Mouse (Mus musculus): Measurements from ENCODE around the gene Serpinf2.

The Serpinf2 gene

GRCm38 (mm10) chr11:75439363-75439762, at the start of gene Serpinf2:
Gene Serpinf2 (minus strand): TSS chr11:75439591.
- no peak for DNase-seq (ENCODE audit: low spot score in 2 of 2)

GRCm38 (mm10) chr11:75487496-75487895, 48.1 kb upstream of the Serpinf2 start:
- no peak for DNase-seq (ENCODE audit: low spot score in 2 of 2)

- DNase-seq (ENCODE audit: low spot score in 2 of 2), result peak; percentile 95
Observed at GRCm38 (mm10) chr11:75486601-75487285, 47.4 kb upstream of the Serpinf2 start, which contains the start of gene Prpf8. Gene Prpf8 (plus strand): TSS chr11:75486816.

- no peak for DNase-seq (ENCODE audit: low spot score in 2 of 2)
Observed at GRCm38 (mm10) chr11:75486192-75486591, 46.8 kb upstream of the Serpinf2 start.

- no peak for DNase-seq (ENCODE audit: low spot score in 2 of 2)
Observed at GRCm38 (mm10) chr11:75473376-75473775, 34.0 kb upstream of the Serpinf2 start.

GRCm38 (mm10) chr11:75472469-75473081, 33.2 kb upstream of the Serpinf2 start:
- no peak for DNase-seq (ENCODE audit: low spot score in 2 of 2)

- no peak for DNase-seq (ENCODE audit: low spot score in 2 of 2)
Observed at GRCm38 (mm10) chr11:75470675-75471074, 31.3 kb upstream of the Serpinf2 start.

GRCm38 (mm10) chr11:75469261-75469660, 29.9 kb upstream of the Serpinf2 start:
- no peak for DNase-seq (ENCODE audit: low spot score in 2 of 2)

GRCm38 (mm10) chr11:75468410-75468809, 29.0 kb upstream of the Serpinf2 start:
- DNase-seq (ENCODE audit: low spot score in 2 of 2), result no peak

GRCm38 (mm10) chr11:75467512-75468215, 28.3 kb upstream of the Serpinf2 start:
- peak in 1 of 2 experiments; percentile 27 for DNase-seq (ENCODE audit: low spot score in 2 of 2)

GRCm38 (mm10) chr11:75466731-75467505, 27.5 kb upstream of the Serpinf2 start:
- DNase-seq (ENCODE audit: low spot score in 2 of 2), result no peak

- no peak for DNase-seq (ENCODE audit: low spot score in 2 of 2)
Observed at GRCm38 (mm10) chr11:75465051-75465450, 25.7 kb upstream of the Serpinf2 start.

- DNase-seq (ENCODE audit: low spot score in 2 of 2), result no peak
Observed at GRCm38 (mm10) chr11:75464417-75464816, 25.0 kb upstream of the Serpinf2 start.

- no peak for DNase-seq (ENCODE audit: low spot score in 2 of 2)
Observed at GRCm38 (mm10) chr11:75463624-75464023, 24.2 kb upstream of the Serpinf2 start.

GRCm38 (mm10) chr11:75462865-75463336, 23.5 kb upstream of the Serpinf2 start:
- peak; percentile 59 to 63 for DNase-seq (ENCODE audit: low spot score in 2 of 2)

- DNase-seq (ENCODE audit: low spot score in 2 of 2), result peak; percentile 48 to 49
Observed at GRCm38 (mm10) chr11:75462253-75462783, 22.9 kb upstream of the Serpinf2 start.

- DNase-seq (ENCODE audit: low spot score in 2 of 2), result no peak
Observed at GRCm38 (mm10) chr11:75461743-75462252, 22.4 kb upstream of the Serpinf2 start.

- peak; percentile 97 to 98 for DNase-seq (ENCODE audit: low spot score in 2 of 2)
Observed at GRCm38 (mm10) chr11:75460844-75461742, 21.7 kb upstream of the Serpinf2 start, which contains the start of gene Tlcd2. Gene Tlcd2 (plus strand): TSS chr11:75461715.

- DNase-seq (ENCODE audit: low spot score in 2 of 2), result peak; percentile 75 to 83
Observed at GRCm38 (mm10) chr11:75460103-75460843, 20.9 kb upstream of the Serpinf2 start.

Measured in spleen, postnatal 14 days (tissue).